In genomic region chr4:155488232-155489025, GRCm38 (mm10) we compare ENCODE assay signal across 8 mouse cellular contexts. TPM values are rescaled to one million over a fixed set of nuclear protein-coding genes. Genes with fewer than 3 reads are reported as not detected.
DNase-seq lines count a peak whose midpoint lies in the region; ATAC-seq and TF ChIP-seq lines count a peak whose summit lies in the region.

No protein-coding gene starts in this region.

- peak overlapping the region; percentile 29 for H3K4me2 ChIP-seq in heart, embryonic 14.5 days (ENCODE audit: low read length)
- no peak overlapping the region for H3K4me2 ChIP-seq in kidney, postnatal 0 days (ENCODE audit: low read length)

- TF ChIP-seq CTCF in kidney, postnatal 0 days (IDR thresholded peaks at IDR 0.05; ENCODE audit: low read depth): no peak

- H3K27ac ChIP-seq in heart, embryonic 14.5 days (replicated peaks in 1 of 2; ENCODE audit: control insufficient read depth in 1 of 2, insufficient read depth in 1 of 2, low read depth in 2 of 2, low read length in 2 of 2): peak overlapping the region; percentile 68 to 91
- H3K27ac ChIP-seq in kidney, postnatal 0 days: peak overlapping the region; percentile 83

- H3K27me3 ChIP-seq in heart, embryonic 14.5 days (ENCODE audit: control insufficient read depth, insufficient read depth, low read length): no peaks in the 10 kb centered on the region
- H3K27me3 ChIP-seq in kidney, postnatal 0 days (ENCODE audit: insufficient read depth, low read length): no peaks in the 10 kb centered on the region
- H3K27me3 ChIP-seq in splenic B cell, adult 2 months (ENCODE audit: control insufficient read depth, insufficient read depth, low read length, poor library complexity, severe bottlenecking): no peaks in the 10 kb centered on the region

- H3K9ac ChIP-seq in heart, embryonic 14.5 days (ENCODE audit: low read length): peak overlapping the region; percentile 65
- H3K9ac ChIP-seq in kidney, postnatal 0 days (ENCODE audit: low read depth, low read length): no peak overlapping the region; the same call in 1 of the 2 replicates

- H3K9me3 ChIP-seq in heart, embryonic 14.5 days (ENCODE audit: control insufficient read depth, low read length): no peaks in the 10 kb centered on the region
- H3K9me3 ChIP-seq in kidney, postnatal 0 days (replicated peaks; ENCODE audit: low read length): no peaks in the 10 kb centered on the region

- DNase-seq in right cerebral cortex, postnatal 14 days: peak; percentile 39
- DNase-seq in right cerebral cortex, postnatal 25 days: no peak
- DNase-seq in embryo, embryonic 11.5 days (ENCODE audit: low read depth, low spot score): peak; percentile 30
- peak; percentile 89 for DNase-seq in kidney, postnatal 0 days (ENCODE audit: low spot score)
- DNase-seq in lung, postnatal 36 days: peak; percentile 98
- DNase-seq in splenic B cell, adult 2 months (ENCODE audit: low read depth, low spot score): peak; percentile 24
- no peak for DNase-seq in natural killer cell, adult 2 months (ENCODE audit: low spot score in 2 of 2)

- no peaks in the 10 kb centered on the region for H3K36me3 ChIP-seq in heart, embryonic 14.5 days (ENCODE audit: control insufficient read depth, insufficient read depth, low read length)
- no peaks in the 10 kb centered on the region for H3K36me3 ChIP-seq in kidney, postnatal 0 days (ENCODE audit: insufficient read depth, low read length)
- no peaks in the 10 kb centered on the region for H3K36me3 ChIP-seq in splenic B cell, adult 2 months (ENCODE audit: control insufficient read depth, insufficient read depth, low read length, poor library complexity, severe bottlenecking)

- peaks cover 32 to 47% of the 10 kb centered on the region in 2 experiments for H3K4me1 ChIP-seq in heart, embryonic 14.5 days (ENCODE audit: control insufficient read depth in 2 of 2, insufficient read depth in 2 of 2, low read length in 2 of 2)
- peaks cover 24% of the 10 kb centered on the region for H3K4me1 ChIP-seq in kidney, postnatal 0 days (replicated peaks; ENCODE audit: insufficient read depth, low read length)

- 46% methylated on average over 8 of the region's 8 CpGs for WGBS in heart, embryonic 14.5 days
- WGBS in kidney, postnatal 0 days: 36% methylated on average over 8 of the region's 8 CpGs

- ATAC-seq in heart, embryonic 14.5 days (ENCODE audit: insufficient number of reproducible peaks, insufficient read depth, low FRiP score, low read depth): peak; percentile 76
- peak; percentile 65 for ATAC-seq in kidney, postnatal 0 days (replicated peaks; ENCODE audit: low FRiP score, low read depth)

- H3K4me3 ChIP-seq in heart, embryonic 14.5 days (ENCODE audit: control insufficient read depth in 1 of 2, insufficient read depth in 1 of 2, low read depth in 1 of 2, low read length in 2 of 2): no peak overlapping the region
- no peak overlapping the region for H3K4me3 ChIP-seq in kidney, postnatal 0 days (replicated peaks; ENCODE audit: low read depth, low read length)

RNA-seq across cellular contexts. Expression of gene Gnb1, which starts 2.7 kb away (rescaled TPM):
- polyA plus RNA-seq in heart, embryonic 14.5 days (2014; fragmentation: Nextera tagmentation; extraction: Ambion mirVana): 375 and 396 TPM in 2 replicates
- polyA plus RNA-seq in kidney, postnatal 0 days (2015; fragmentation: Nextera tagmentation; extraction: Ambion mirVana): 376 and 406 TPM in 2 replicates

RNA-seq across cellular contexts. Expression of gene Tmem52, which starts 19.5 kb away (rescaled TPM):
- not detected in 2 replicates for polyA plus RNA-seq in heart, embryonic 14.5 days (2014; fragmentation: Nextera tagmentation; extraction: Ambion mirVana)
- polyA plus RNA-seq in kidney, postnatal 0 days (2015; fragmentation: Nextera tagmentation; extraction: Ambion mirVana): 6.5 and 7.3 TPM in 2 replicates

Comparison
In these comparisons a context has a peak if more than half of its experiments do, and no peak if none do; other contexts are left out.
1. DNase-seq: peak in right cerebral cortex, postnatal 14 days (single experiment), embryo, embryonic 11.5 days (single experiment), kidney, postnatal 0 days (single experiment), lung, postnatal 36 days (single experiment) and splenic B cell, adult 2 months (single experiment); none in right cerebral cortex, postnatal 25 days (single experiment) and natural killer cell, adult 2 months (0 of 2).